Mouse (Mus musculus) gastrocnemius, postnatal 4 days (tissue): ENCODE data around the gene Pcsk4. TPM values are rescaled to one million over a fixed set of nuclear protein-coding genes. Genes with fewer than 3 reads are reported as not detected.

Experiments
- DNase-seq, 2 experiments: peaks; one replicate each; pipeline ENCODE4 v3.0.0; 2021 to 2022; ENCODE audit warnings: low spot score in 2 of 2, mixed read lengths in 2 of 2
- microRNA-seq: library from miRNA; unstranded; fragments of <30 nt; microRNA quantifications from one replicate; pipeline ENCODE4 v1.2.0, GENCODE M21; 2021
- total RNA-seq, 2 experiments: library from RNA; stranded (reverse); gene quantifications; 2 replicates each; pipeline ENCODE4 v1.2.3; 2021

Pcsk4 gene
- total RNA-seq, 2 experiments from 2014 or later: 1.0 to 1.5 TPM

DNA sequence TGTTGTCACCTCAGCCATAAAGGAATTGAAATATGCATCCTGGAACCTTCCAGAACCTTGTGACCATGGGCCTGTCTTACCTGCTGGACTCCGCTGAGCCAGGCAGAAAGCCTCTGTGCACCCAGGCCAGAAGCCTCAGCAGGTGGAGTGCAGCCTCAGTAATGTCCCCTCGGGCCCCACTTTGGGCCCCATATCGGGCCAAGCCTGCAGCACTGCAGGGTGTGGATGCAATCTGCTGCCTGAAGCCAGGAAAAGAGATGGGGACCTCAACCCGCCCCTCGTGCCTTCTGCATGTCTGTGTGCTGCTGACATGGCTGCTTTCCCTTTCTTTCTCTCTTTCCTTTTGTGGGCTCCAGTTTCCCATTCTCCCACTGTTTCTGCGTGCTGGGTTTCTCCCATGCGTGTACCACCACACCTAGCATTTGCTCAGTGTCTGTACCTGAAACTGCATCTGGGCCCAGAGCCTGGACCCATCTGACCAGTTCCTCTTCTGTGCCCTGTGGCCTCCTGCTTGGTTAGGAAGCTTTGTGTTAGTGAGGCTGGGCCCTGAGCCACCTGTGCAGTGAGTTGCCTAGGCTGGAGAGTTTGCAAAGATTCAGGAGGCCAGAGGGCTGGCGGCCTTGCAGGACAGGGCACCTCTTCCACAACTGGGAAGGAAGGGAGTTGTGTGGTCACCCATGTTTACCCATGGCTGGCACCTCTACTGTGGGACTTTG is 57.3 kb downstream of the Pcsk4 start:
- no peak for DNase-seq

Small RNA genes lying within 50 kb of the gene (microRNA-seq; reads per million reads assigned to microRNA genes)
- gene Mir6911: not detected

Other genes starting within 250 kb of the Pcsk4 start
- gene Sbno2, start 223.9 kb downstream of the Pcsk4 start, total RNA-seq: 10 to 100 TPM; 13.0 to 13.6 TPM
- 100 to 1,000 TPM; 116 to 125 TPM for gene Stk11, start 213.7 kb downstream of the Pcsk4 start, total RNA-seq
- 100 to 1,000 TPM; 522 to 564 TPM for gene Atp5d, start 190.9 kb downstream of the Pcsk4 start, total RNA-seq
- gene Cbarp, start 188.7 kb downstream of the Pcsk4 start, total RNA-seq: 1 to 10 TPM; 2.2 to 2.7 TPM
- gene Midn, start 181.2 kb downstream of the Pcsk4 start, total RNA-seq: 10 to 100 TPM; 67.7 to 74.0 TPM
- gene Cirbp, start 163.5 kb downstream of the Pcsk4 start, total RNA-seq: 100 to 1,000 TPM; 107 to 153 TPM
- gene 1600002K03Rik, start 156.6 kb downstream of the Pcsk4 start, total RNA-seq: 1 to 10 TPM; 3.4 to 3.8 TPM
- 1 to 10 TPM; 3.5 to 3.7 TPM for gene Efna2, start 150.0 kb downstream of the Pcsk4 start, total RNA-seq
- 10 to 100 TPM; 61.3 to 61.5 TPM for gene Mum1, start 103.1 kb downstream of the Pcsk4 start, total RNA-seq
- gene Ndufs7, start 80.4 kb downstream of the Pcsk4 start, total RNA-seq: 100 to 1,000 TPM; 327 to 331 TPM
- gene Gamt, start 68.5 kb downstream of the Pcsk4 start, total RNA-seq: 100 to 1,000 TPM; 446 to 545 TPM
- 100 to 1,000 TPM in 1 of 2 experiments, 10 to 100 TPM in 1; 98.9 to 112 TPM for gene Dazap1, start 68.0 kb downstream of the Pcsk4 start, total RNA-seq
- gene Rps15, start 37.0 kb downstream of the Pcsk4 start, total RNA-seq: 1,000 to 10,000 TPM; 1,165 to 1,300 TPM
- 1 to 10 TPM in 1 of 2 experiments, under 1 TPM in 1; 0.73 to 2.1 TPM for gene Apc2, start 33.5 kb downstream of the Pcsk4 start, total RNA-seq
- 10 to 100 TPM; 16.7 to 17.6 TPM for gene 2310011J03Rik, start 9.0 kb downstream of the Pcsk4 start, total RNA-seq
- gene Reep6, start 455 bp upstream of the Pcsk4 start, total RNA-seq: 1 to 10 TPM; 2.7 to 4.1 TPM
- 10 to 100 TPM; 15.5 to 16.5 TPM for gene Adamtsl5, start 18.9 kb upstream of the Pcsk4 start, total RNA-seq
- under 1 TPM in 1 of 2 experiments, not detected in 1; 0.34 TPM for gene Plk5, start 27.0 kb upstream of the Pcsk4 start, total RNA-seq
- 10 to 100 TPM; 17.8 to 18.9 TPM for gene Mex3d, start 58.2 kb upstream of the Pcsk4 start, total RNA-seq
- gene Mbd3, start 70.1 kb upstream of the Pcsk4 start, total RNA-seq: 100 to 1,000 TPM; 139 to 140 TPM
- gene Uqcr11, start 77.3 kb upstream of the Pcsk4 start, total RNA-seq: 100 to 1,000 TPM; 640 to 657 TPM
- gene Tcf3, start 104.1 kb upstream of the Pcsk4 start, total RNA-seq: 10 to 100 TPM; 66.4 to 67.5 TPM
- gene Onecut3, start 165.3 kb upstream of the Pcsk4 start, total RNA-seq: not detected
- gene Atp8b3, start 209.6 kb upstream of the Pcsk4 start, total RNA-seq: under 1 TPM; 0.05 TPM
- 10 to 100 TPM; 22.0 to 24.9 TPM for gene Rexo1, start 232.1 kb upstream of the Pcsk4 start, total RNA-seq
- 1 to 10 TPM; 7.5 to 8.5 TPM for gene Klf16, start 247.8 kb upstream of the Pcsk4 start, total RNA-seq